Mouse (Mus musculus): ENCODE measurements around the gene Arf1.

DNA sequence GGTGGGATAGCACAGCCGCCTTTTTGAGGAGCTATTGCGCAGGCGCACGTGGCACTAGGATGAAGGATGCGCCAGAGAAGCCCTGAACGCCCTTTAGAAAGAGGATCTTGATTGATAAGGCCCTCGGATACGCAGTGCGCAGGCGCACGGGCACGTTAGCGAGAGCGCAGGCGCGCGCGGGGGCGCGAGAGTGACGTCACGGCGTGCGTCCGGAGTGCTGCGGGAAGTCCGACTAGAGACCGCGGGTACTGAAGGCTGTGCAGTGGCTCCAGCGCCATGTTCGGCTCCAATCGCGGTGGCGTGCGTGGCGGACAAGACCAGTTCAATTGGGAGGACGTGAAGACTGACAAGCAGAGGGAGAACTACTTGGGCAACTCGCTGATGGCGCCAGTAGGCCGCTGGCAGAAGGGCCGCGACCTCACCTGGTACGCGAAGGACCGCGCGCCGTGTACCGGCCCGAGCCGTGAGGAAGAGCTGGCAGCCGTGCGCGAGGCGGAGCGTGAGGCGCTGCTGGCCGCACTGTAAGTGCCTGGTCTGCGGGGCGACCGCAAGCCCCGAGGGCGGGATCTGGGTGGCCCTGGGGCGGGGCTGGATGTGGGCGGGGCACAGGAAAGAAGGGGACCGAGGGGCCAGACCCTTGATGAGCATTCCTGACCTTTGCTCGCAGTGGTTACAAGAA, 19.8 kb downstream of the Arf1 start, which contains the start of gene 2310033P09Rik:
- no peak for TF ChIP-seq CTCF (IDR thresholded peaks at IDR 0.05; ENCODE audit: borderline replicate concordance, extremely low read depth, insufficient read depth, insufficient read length)
- peak; percentile 67; the same call in 1 of the 2 replicates for TF ChIP-seq POLR2A (IDR thresholded peaks at IDR 0.05; ENCODE audit: borderline replicate concordance, extremely low read depth, insufficient read depth, insufficient read length, poor library complexity, severe bottlenecking)
